Mouse (Mus musculus) heart, postnatal 25 days (tissue): ENCODE measurements around the gene Scamp4. TPM values are rescaled to one million over a fixed set of nuclear protein-coding genes. Genes with fewer than 3 reads are reported as not detected.
A peak's percentile ranks its signal among the peaks of the same experiment; 100 is the strongest.

ENCODE experiments used
- DNase-seq: peaks from one replicate; pipeline ENCODE4 v3.0.0; 2022; ENCODE audit warnings: low spot score
- intact Hi-C: fragments of 180-260 bp; cut with DNase I; formaldehyde crosslinking; loops from one replicate; pipeline ENCODE4 v1.15.1; 2025
- total RNA-seq, 2 experiments: library from RNA; stranded (reverse); gene quantifications; 2 replicates each; pipeline ENCODE4 v1.2.3; 2021

The Scamp4 gene
- total RNA-seq, 2 experiments from 2014 or later: 21.0 to 21.7 TPM

GRCm38 (mm10) chr10:80606737-80607350 is 4.2 kb downstream of the Scamp4 start:
- DNase-seq: no peak
- intact Hi-C loops: no loop called here

- DNase-seq: no peak
- intact Hi-C loops: no loop called here
Measured at GRCm38 (mm10) chr10:80608435-80608834, 5.8 kb downstream of the Scamp4 start.

- intact Hi-C loops: no loop called here
Measured at GRCm38 (mm10) chr10:80609269-80609924, 6.7 kb downstream of the Scamp4 start.

GRCm38 (mm10) chr10:80610116-80610785 is 7.6 kb downstream of the Scamp4 start:
- intact Hi-C loops: no loop called here
- no peak for DNase-seq

More at GRCm38 (mm10) chr10:80609269-80609924, 6.7 kb downstream of the Scamp4 start:
- DNase-seq: no peak

- intact Hi-C loops: no loop called here
Measured at GRCm38 (mm10) chr10:80611024-80611423, 8.4 kb downstream of the Scamp4 start.

GRCm38 (mm10) chr10:80611905-80612304 is 9.2 kb downstream of the Scamp4 start:
- DNase-seq: no peak
- intact Hi-C loops: loop anchor here (1.0 kb wide), 1 partner anchor 72 kb away; no protein-coding TSS in a partner anchor

More at GRCm38 (mm10) chr10:80611024-80611423, 8.4 kb downstream of the Scamp4 start:
- no peak for DNase-seq

GRCm38 (mm10) chr10:80613821-80614220 is 11.1 kb downstream of the Scamp4 start:
- intact Hi-C loops: no loop called here

GRCm38 (mm10) chr10:80614351-80614750 is 11.7 kb downstream of the Scamp4 start:
- DNase-seq: no peak
- intact Hi-C loops: no loop called here

More at GRCm38 (mm10) chr10:80613821-80614220, 11.1 kb downstream of the Scamp4 start:
- no peak for DNase-seq

GRCm38 (mm10) chr10:80618181-80618580 is 15.5 kb downstream of the Scamp4 start:
- no peak for DNase-seq
- intact Hi-C loops: no loop called here

GRCm38 (mm10) chr10:80619465-80620244 is 17.0 kb downstream of the Scamp4 start:
- no peak for DNase-seq
- intact Hi-C loops: loop anchor here (2.0 kb wide), 1 partner anchor 17 kb away; the partner anchor contains the start of genes Adat3 and Scamp4

- no peak for DNase-seq
- intact Hi-C loops: loop anchor here (2.0 kb wide), 1 partner anchor 18 kb away; the partner anchor contains the start of genes Adat3 and Scamp4
Measured at GRCm38 (mm10) chr10:80620365-80620764, 17.7 kb downstream of the Scamp4 start.

GRCm38 (mm10) chr10:80620796-80621689 is 18.4 kb downstream of the Scamp4 start:
- intact Hi-C loops: loop anchor here (2.0 kb wide), 1 partner anchor 18 kb away; the partner anchor contains the start of genes Adat3 and Scamp4
- DNase-seq: no peak

- intact Hi-C loops: loop anchor here (2.0 kb wide), 1 partner anchor 19 kb away; the partner anchor contains the start of genes Adat3 and Scamp4
- no peak for DNase-seq
Measured at GRCm38 (mm10) chr10:80621690-80621939, 18.9 kb downstream of the Scamp4 start.

GRCm38 (mm10) chr10:80621940-80622660 is 19.4 kb downstream of the Scamp4 start:
- intact Hi-C loops: loop anchor here (2.0 kb wide), 1 partner anchor 19 kb away; the partner anchor contains the start of genes Adat3 and Scamp4
- peak; percentile 98 for DNase-seq

GRCm38 (mm10) chr10:80622661-80623456 is 20.2 kb downstream of the Scamp4 start, which contains the start of gene Csnk1g2:
TSS of gene Csnk1g2 (plus strand) at chr10:80622838.
- peak; percentile 50 for DNase-seq
- intact Hi-C loops: no loop called here

- intact Hi-C loops: loop anchor here (2.0 kb wide), 2 partner anchors 31 to 33 kb away; partner anchors contain the start of gene Abhd17a
- DNase-seq: peak; percentile 51
Measured at GRCm38 (mm10) chr10:80623457-80624191, 21.0 kb downstream of the Scamp4 start.

- DNase-seq: no peak
- intact Hi-C loops: loop anchor here (2.0 kb wide), 2 partner anchors 29 to 35 kb away; partner anchors contain the start of gene Abhd17a
Measured at GRCm38 (mm10) chr10:80625764-80626163, 23.1 kb downstream of the Scamp4 start.
